Mouse (Mus musculus) CH12.LX (cell line): ENCODE data around the gene Mtf1. TPM values are rescaled to one million over a fixed set of nuclear protein-coding genes. Genes with fewer than 3 reads are reported as not detected.

Source experiments
- DNase-seq: peaks from one replicate; pipeline ENCODE4 v3.0.0-alpha.2; 2013; ENCODE audit errors: extremely low read depth
- H3K27ac ChIP-seq: 2 replicates; pipeline ENCODE4 v1.5.1; 2012; ENCODE audit warnings: low read depth, mild to moderate bottlenecking, control low read depth, moderate library complexity; ENCODE audit not compliant: insufficient read depth
- H3K27me3 ChIP-seq: replicated peaks from 2 replicates; pipeline ENCODE3; 2012; ENCODE audit warnings: inconsistent platforms
- H3K36me3 ChIP-seq, 2 experiments: replicated peaks in 1 of 2; 2 replicates each; pipeline versions ENCODE3 to v1.6.1; 2012; ENCODE audit warnings: inconsistent platforms in 1 of 2, low read length in 1 of 2, mild to moderate bottlenecking in 1 of 2, mixed read lengths in 1 of 2, moderate library complexity in 1 of 2; ENCODE audit not compliant: control insufficient read depth in 1 of 2, insufficient read depth in 1 of 2
- H3K4me1 ChIP-seq, 2 experiments: 2 replicates each; pipeline ENCODE4 v1.6.1; 2012; ENCODE audit warnings: inconsistent platforms in 1 of 2, moderate library complexity in 1 of 2; ENCODE audit not compliant: insufficient read depth in 2 of 2, control insufficient read depth in 1 of 2
- H3K4me2 ChIP-seq: 2 replicates; pipeline ENCODE4 v1.6.1; 2012; ENCODE audit warnings: low read depth, mild to moderate bottlenecking, control low read depth; ENCODE audit not compliant: poor library complexity, insufficient read depth, severe bottlenecking
- H3K4me3 ChIP-seq, 3 experiments: fragments of 150-350 bp in 1 of 3; sonication (generic) in 1 of 3; replicated peaks in 1 of 3; 2 replicates each; pipeline versions ENCODE3 to v1.5.1; 2011 to 2012; ENCODE audit warnings: low read depth in 2 of 3, low read length in 2 of 3, mild to moderate bottlenecking in 2 of 3, moderate library complexity in 2 of 3, control low read depth in 1 of 3, improper control_type of control experiment in 1 of 3, inconsistent platforms in 1 of 3, mixed read lengths in 1 of 3; ENCODE audit not compliant: poor library complexity in 1 of 3
- H3K79me2 ChIP-seq: replicated peaks from 2 replicates; pipeline ENCODE4 v1.6.1; 2012; ENCODE audit warnings: mild to moderate bottlenecking, moderate library complexity; ENCODE audit not compliant: control insufficient read depth, poor library complexity, insufficient read depth, severe bottlenecking; ENCODE audit errors: extremely low read depth
- H3K9ac ChIP-seq: 2 replicates; pipeline ENCODE4 v1.6.1; 2012; ENCODE audit warnings: low read depth, mild to moderate bottlenecking, control low read depth, moderate library complexity; ENCODE audit not compliant: insufficient read depth
- H3K9me3 ChIP-seq: replicated peaks from 2 replicates; pipeline ENCODE3; 2012; ENCODE audit warnings: low read length, inconsistent platforms, mixed read lengths
- CHD1 ChIP-seq: IDR thresholded peaks from 2 replicates; pipeline ENCODE4 v1.6.1; 2012; ENCODE audit warnings: low read depth, low read length, improper control_type of control experiment, inconsistent platforms
- CTCF ChIP-seq, 2 experiments: IDR thresholded peaks in 1 of 2; conservative IDR thresholded peaks in 1 of 2; 2 replicates each; pipeline ENCODE4 v1.5.1; 2011 to 2012; ENCODE audit warnings: low read depth in 2 of 2, low read length in 2 of 2, improper control_type of control experiment in 1 of 2, inconsistent platforms in 1 of 2, mild to moderate bottlenecking in 1 of 2, moderate library complexity in 1 of 2
- E2F4 ChIP-seq: IDR thresholded peaks from 2 replicates; pipeline ENCODE4 v1.6.1; 2011; ENCODE audit warnings: low read depth, low read length, improper control_type of control experiment; ENCODE audit not compliant: insufficient replicate concordance
- ELF1 ChIP-seq: IDR thresholded peaks from 2 replicates; pipeline ENCODE4 v1.6.1; 2014; ENCODE audit warnings: low read depth, mild to moderate bottlenecking, inconsistent platforms, low read length, improper control_type of control experiment
- EP300 ChIP-seq: IDR thresholded peaks from 2 replicates; pipeline ENCODE4 v1.6.1; 2011; ENCODE audit warnings: low read length, improper control_type of control experiment
- ETS1 ChIP-seq: conservative IDR thresholded peaks from 2 replicates; pipeline ENCODE4 v1.6.1; 2012; ENCODE audit warnings: low read depth, mild to moderate bottlenecking, inconsistent platforms, low read length, improper control_type of control experiment, moderate library complexity
- HCFC1 ChIP-seq: IDR thresholded peaks from 2 replicates; pipeline ENCODE4 v1.6.1; 2012; ENCODE audit warnings: low read depth, mild to moderate bottlenecking, inconsistent platforms, low read length, improper control_type of control experiment
- JUN ChIP-seq: IDR thresholded peaks from 2 replicates; pipeline ENCODE4 v1.6.1; 2011; ENCODE audit warnings: low read depth, mild to moderate bottlenecking, low read length, improper control_type of control experiment, moderate library complexity; ENCODE audit not compliant: insufficient read depth
- JUND ChIP-seq: conservative IDR thresholded peaks from 2 replicates; pipeline ENCODE4 v1.6.1; 2011; ENCODE audit warnings: low read depth, low read length, improper control_type of control experiment
- MAFK ChIP-seq: IDR thresholded peaks from 2 replicates; pipeline ENCODE4 v1.6.1; 2011; ENCODE audit warnings: low read length, improper control_type of control experiment; ENCODE audit not compliant: insufficient replicate concordance
- MAZ ChIP-seq: IDR thresholded peaks from 2 replicates; pipeline ENCODE4 v1.6.1; 2012; ENCODE audit warnings: low read depth, mild to moderate bottlenecking, inconsistent platforms, low read length, improper control_type of control experiment, moderate library complexity
- MEF2A ChIP-seq: IDR thresholded peaks from 2 replicates; pipeline ENCODE4 v1.6.1; 2014; ENCODE audit warnings: low read depth, mild to moderate bottlenecking, inconsistent platforms, low read length, improper control_type of control experiment, borderline replicate concordance
- MYC ChIP-seq: IDR thresholded peaks from 2 replicates; pipeline ENCODE4 v1.6.1; 2011; ENCODE audit warnings: low read depth, mild to moderate bottlenecking, improper control_type of control experiment, low read length
- NRF1 ChIP-seq: IDR thresholded peaks from 2 replicates; pipeline ENCODE4 v1.6.1; 2014; ENCODE audit warnings: low read depth, mild to moderate bottlenecking, inconsistent platforms, low read length, improper control_type of control experiment, moderate library complexity
- PAX5 ChIP-seq: IDR thresholded peaks from 2 replicates; pipeline ENCODE4 v1.6.1; 2012; ENCODE audit warnings: low read length, inconsistent platforms, mixed read lengths
- POLR2AphosphoS2 ChIP-seq: IDR thresholded peaks from 2 replicates; pipeline ENCODE4 v1.6.1; 2011; ENCODE audit warnings: low read depth, low read length, improper control_type of control experiment
- RAD21 ChIP-seq: IDR thresholded peaks from 2 replicates; pipeline ENCODE4 v1.6.1; 2011; ENCODE audit warnings: low read depth, mild to moderate bottlenecking, low read length, improper control_type of control experiment, moderate library complexity
- SIN3A ChIP-seq: IDR thresholded peaks from 2 replicates; pipeline ENCODE4 v1.6.1; 2012; ENCODE audit warnings: low read length, improper control_type of control experiment, inconsistent platforms
- SMC3 ChIP-seq: IDR thresholded peaks from 2 replicates; pipeline ENCODE4 v1.6.1; 2011; ENCODE audit warnings: low read depth, low read length, improper control_type of control experiment
- USF1 ChIP-seq: IDR thresholded peaks from 2 replicates; pipeline ENCODE4 v1.6.1; 2014; ENCODE audit warnings: low read depth, mild to moderate bottlenecking, inconsistent platforms, low read length, improper control_type of control experiment
- USF2 ChIP-seq: conservative IDR thresholded peaks from 2 replicates; pipeline ENCODE4 v1.6.1; 2011; ENCODE audit warnings: low read depth, low read length, improper control_type of control experiment
- ZC3H11A ChIP-seq: IDR thresholded peaks from 2 replicates; pipeline ENCODE4 v1.6.1; 2012; ENCODE audit warnings: low read depth, mild to moderate bottlenecking, inconsistent platforms, low read length, improper control_type of control experiment
- ZKSCAN1 ChIP-seq: IDR thresholded peaks from 2 replicates; pipeline ENCODE4 v1.6.1; 2012; ENCODE audit warnings: low read depth, inconsistent platforms, low read length, improper control_type of control experiment, borderline replicate concordance
- ZMIZ1 ChIP-seq: IDR thresholded peaks from 2 replicates; pipeline ENCODE4 v1.6.1; 2012; ENCODE audit warnings: low read depth, mild to moderate bottlenecking, inconsistent platforms, low read length, improper control_type of control experiment
- ZNF384 ChIP-seq: IDR thresholded peaks from 2 replicates; pipeline ENCODE4 v1.6.1; 2012; ENCODE audit warnings: low read depth, low read length, improper control_type of control experiment, inconsistent platforms
- dilution Hi-C: fragments of 300-500 bp; cut with MboI; formaldehyde crosslinking; loops from 2 replicates; pipeline ENCODE4 v1.14.3; 2020; ENCODE audit warnings: low sequenced_read_pairs; ENCODE audit not compliant: extremely low pct_unique_long_range_greater_than_20kb, extremely low pct_ligation_motif_present
- in situ Hi-C: fragments of 300-500 bp; cut with MboI; formaldehyde crosslinking; loops from 3 replicates; pipeline ENCODE4 v1.14.3; 2019; ENCODE audit warnings: low sequenced_read_pairs, low pct_ligation_motif_present, low pct_unique_long_range_greater_than_20kb, mixed read lengths
- polyA plus RNA-seq: library from polyadenylated mRNA; unstranded; fragments of >175 nt; gene quantifications from 2 replicates; pipeline ENCODE4 v1.2.1, GENCODE M21; 2012; ENCODE audit warnings: low read depth; ENCODE audit not compliant: insufficient read length
- total RNA-seq, 2 experiments: library from RNA; depleted of rRNA; stranded (reverse); fragments of 300-350 nt in 1 of 2; fragments of >200 nt in 1 of 2; gene quantifications; 2 replicates each; pipeline ENCODE4 v1.2.3; 2012 to 2014

Mtf1 gene
- total and polyA plus RNA-seq, 3 experiments: 6.8 to 19.8 (median 9.8) TPM

DNA sequence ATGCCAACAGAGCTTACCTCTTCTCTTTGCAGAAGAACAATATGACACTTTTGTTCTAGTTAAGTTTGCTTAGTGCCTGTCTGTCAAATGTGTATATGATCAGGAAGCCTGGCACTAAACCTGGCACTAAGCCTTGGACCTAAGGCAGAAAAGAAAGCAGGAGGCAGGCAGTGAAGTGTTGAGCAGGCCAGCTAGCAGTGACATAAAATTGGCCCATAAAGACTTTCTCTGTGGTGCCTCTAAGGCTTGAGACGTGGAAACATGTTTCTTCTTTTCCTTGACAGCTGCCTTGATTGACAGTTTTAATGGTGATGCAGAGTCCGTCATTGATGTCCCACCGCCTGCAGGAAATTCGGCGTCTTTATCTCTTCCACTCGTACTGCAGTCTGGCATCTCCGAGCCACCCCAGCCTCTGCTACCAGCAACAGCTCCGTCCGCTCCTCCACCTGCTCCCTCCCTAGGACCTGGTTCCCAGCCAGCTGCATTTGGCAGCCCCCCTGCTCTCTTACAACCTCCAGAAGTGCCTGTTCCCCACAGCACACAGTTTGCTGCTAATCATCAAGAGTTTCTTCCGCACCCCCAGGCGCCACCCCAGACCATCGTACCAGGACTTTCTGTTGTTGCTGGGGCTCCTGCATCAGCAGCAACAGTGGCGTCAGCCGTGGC lies 36.3 kb downstream of the Mtf1 start:
- Histone ChIP-seq H3K4me1 (no peaks in the 10 kb centered on the region), H3K27ac (no peak overlapping the region), H3K9ac (no peak overlapping the region), H3K4me2 (no peak overlapping the region), H3K79me2 (no peaks in the 10 kb centered on the region), H3K27me3 (no peaks in the 10 kb centered on the region), H3K9me3 (peaks cover 4% of the 10 kb centered on the region), H3K4me3 (no peak overlapping the region), H3K36me3 (peaks cover 43 to 88% of the 10 kb centered on the region in 2 experiments)
- dilution Hi-C loops (no loop called here), in situ Hi-C loops (no loop called here)
- no peak for DNase-seq
- no peak for TF ChIP-seq JUN
- no peak for TF ChIP-seq SIN3A
- TF ChIP-seq ZKSCAN1: no peak
- TF ChIP-seq CHD1: no peak
- no peak for TF ChIP-seq ETS1
- TF ChIP-seq MYC: no peak
- TF ChIP-seq USF2: no peak
- no peak for TF ChIP-seq HCFC1
- no peak for TF ChIP-seq ZMIZ1
- TF ChIP-seq ZC3H11A: no peak
- TF ChIP-seq E2F4: no peak
- no peak for TF ChIP-seq NRF1
- no peak for TF ChIP-seq PAX5
- TF ChIP-seq JUND: no peak
- no peak for TF ChIP-seq CTCF (conservative IDR thresholded peaks at IDR 0.05 in 1 of 2, IDR thresholded peaks at IDR 0.05 in 1 of 2; ENCODE audit: low read depth in 2 of 2, low read length in 2 of 2)
- no peak for TF ChIP-seq POLR2AphosphoS2
- no peak for TF ChIP-seq MAFK
- no peak for TF ChIP-seq SMC3
- TF ChIP-seq USF1: no peak
- TF ChIP-seq MEF2A: no peak

GRCm38 (mm10) chr4:124840998-124841397 lies 39.1 kb downstream of the Mtf1 start:
- in situ Hi-C loops: loop anchor here (5.0 kb wide), 1 partner anchor 34 kb away; no protein-coding TSS in a partner anchor

More at GRCm38 (mm10) chr4:124840998-124841397, 39.1 kb downstream of the Mtf1 start:
- dilution Hi-C loops: no loop called here
- DNase-seq: no peak
- Histone ChIP-seq H3K79me2 (no peaks in the 10 kb centered on the region), H3K9me3 (peaks cover 4% of the 10 kb centered on the region), H3K4me2 (no peak overlapping the region), H3K27ac (no peak overlapping the region), H3K4me3 (no peak overlapping the region), H3K27me3 (no peaks in the 10 kb centered on the region), H3K4me1 (no peaks in the 10 kb centered on the region), H3K36me3 (peaks cover 56 to 93% of the 10 kb centered on the region in 2 experiments)
- no peak for TF ChIP-seq ZC3H11A
- TF ChIP-seq SIN3A: no peak
- no peak for TF ChIP-seq NRF1
- TF ChIP-seq JUND: no peak
- TF ChIP-seq POLR2AphosphoS2: no peak
- no peak; the same call in none of the 2 replicates for TF ChIP-seq RAD21
- TF ChIP-seq SMC3: peak; percentile 4; the same call in 1 of the 2 replicates
- peak in 1 of 2 experiments; percentile 45; a peak in 2 of 4 replicates for TF ChIP-seq CTCF (conservative IDR thresholded peaks at IDR 0.05 in 1 of 2, IDR thresholded peaks at IDR 0.05 in 1 of 2; ENCODE audit: low read depth in 2 of 2, low read length in 2 of 2)
- TF ChIP-seq ZNF384: no peak
- no peak for TF ChIP-seq E2F4
- no peak for TF ChIP-seq EP300
- TF ChIP-seq MEF2A: no peak
- no peak for TF ChIP-seq ELF1
- TF ChIP-seq MAZ: no peak
- no peak for TF ChIP-seq MAFK
- TF ChIP-seq, all 38 proteins: peak for 2
- H3K9ac ChIP-seq: no peak overlapping the region
